Mouse (Mus musculus): ENCODE results near the gene Gm29609.
A peak's percentile ranks its signal among the peaks of the same experiment; 100 is the strongest.

DNA sequence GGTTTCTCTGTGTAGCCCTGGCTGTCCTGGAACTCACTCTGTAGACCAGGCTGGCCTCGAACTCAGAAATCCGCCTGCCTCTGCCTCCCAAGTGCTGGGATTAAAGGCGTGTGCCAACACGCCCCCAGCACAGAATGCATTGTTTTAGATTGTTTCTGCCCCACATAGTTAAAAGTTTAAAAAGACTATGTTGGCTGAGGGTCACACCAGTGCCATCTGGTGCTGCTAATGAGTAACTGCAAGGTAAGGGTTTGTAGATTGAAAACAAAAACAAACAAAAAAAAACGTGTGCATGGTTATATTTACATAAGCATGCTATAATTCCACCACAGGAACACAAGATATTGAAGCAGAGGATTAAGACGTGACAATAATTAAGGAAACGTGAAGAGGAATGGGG, 68.9 kb downstream of the Gm29609 start:
- TF ChIP-seq POLR2A (IDR thresholded peaks at IDR 0.05; ENCODE audit: insufficient read depth, low read depth, low read length), result no peak
- peak; percentile 77 for TF ChIP-seq CTCF (IDR thresholded peaks at IDR 0.05)
- no peak for TF ChIP-seq EP300 (IDR thresholded peaks at IDR 0.05; ENCODE audit: insufficient read depth, low read depth, low read length)

Data from heart, adult 2 months (tissue).